9 mouse cellular contexts compared by ENCODE assay signal in genomic region chr19:4498062-4498933, GRCm38 (mm10). TPM values are rescaled to one million over a fixed set of nuclear protein-coding genes. Genes with fewer than 3 reads are reported as not detected.
DNase-seq lines count a peak whose midpoint lies in the region; ATAC-seq and TF ChIP-seq lines count a peak whose summit lies in the region.
"Had no signal": no experiment of that assay in that cellular context is flagged by ENCODE, and none has a peak within 500 bp of the region (broad histone marks: within the 10 kb centered on the region; RNA-seq: fewer than 3 reads in every experiment).

2010003K11Rik (minus strand) TSS chr19:4498583.

- H3K27ac ChIP-seq in heart, embryonic 12.5 days (ENCODE audit: poor library complexity, severe bottlenecking): no peak within 1 kb of the TSS
- no peak within 1 kb of the TSS for H3K27ac ChIP-seq in heart, adult 2 months
- no peak within 1 kb of the TSS for H3K27ac ChIP-seq in embryonic facial prominence, embryonic 14.5 days (replicated peaks; ENCODE audit: low read depth, low read length)
- peak within 1 kb of the TSS; percentile 34; the same call in 1 of the 2 replicates for H3K27ac ChIP-seq in liver, embryonic 13.5 days

- 0 out of 2 replicates have a peak within 1 kb of the TSS, but pooled peaks have one; percentile 14 for H3K4me2 ChIP-seq in heart, embryonic 12.5 days
- peak within 1 kb of the TSS; percentile 16 for H3K4me2 ChIP-seq in embryonic facial prominence, embryonic 14.5 days (ENCODE audit: low read depth, low read length)
- no peak within 1 kb of the TSS for H3K4me2 ChIP-seq in liver, embryonic 13.5 days

- no peak within 1 kb of the TSS for H3K4me3 ChIP-seq in heart, embryonic 12.5 days
- H3K4me3 ChIP-seq in heart, adult 2 months: no peak within 1 kb of the TSS
- H3K4me3 ChIP-seq in embryonic facial prominence, embryonic 14.5 days (ENCODE audit: low read depth, low read length): no peak within 1 kb of the TSS
- H3K4me3 ChIP-seq in liver, embryonic 13.5 days (replicated peaks): no peak within 1 kb of the TSS

- H3K9ac ChIP-seq in heart, embryonic 12.5 days: no peak within 1 kb of the TSS
- H3K9ac ChIP-seq in heart, adult 2 months (ENCODE audit: low read depth, low read length): no peak within 1 kb of the TSS
- no peak within 1 kb of the TSS for H3K9ac ChIP-seq in embryonic facial prominence, embryonic 14.5 days (ENCODE audit: low read depth, low read length)
- H3K9ac ChIP-seq in liver, embryonic 13.5 days: no peak within 1 kb of the TSS

- WGBS in heart, embryonic 12.5 days: 60% methylated on average over 16 of the region's 16 CpGs
- 55% methylated on average over 16 of the region's 16 CpGs for WGBS in heart, adult 2 months
- WGBS in embryonic facial prominence, embryonic 14.5 days: 62% methylated on average over 16 of the region's 16 CpGs
- 60% methylated on average over 16 of the region's 16 CpGs for WGBS in liver, embryonic 13.5 days (ENCODE audit: insufficient replicate concordance)

- DNase-seq in heart, adult 2 months: no peak
- peak; percentile 52 for DNase-seq in NIH3T3 (ENCODE audit: low read depth)
- DNase-seq in embryonic facial prominence, embryonic 14.5 days (ENCODE audit: low spot score): no peak
- DNase-seq in liver, embryonic 13.5 days: no peak
- DNase-seq in layer of hippocampus, adult 18-20 months (ENCODE audit: low spot score in 2 of 2): no peak
- DNase-seq in gastrocnemius, postnatal 10 days: no peak

- TF ChIP-seq EP300 in heart, adult 2 months (IDR thresholded peaks at IDR 0.05; ENCODE audit: insufficient read depth, low read depth, low read length): no peak

- TF ChIP-seq CTCF in heart, adult 2 months (IDR thresholded peaks at IDR 0.05): no peak

- peaks cover 13% of the 10 kb centered on the region for H3K4me1 ChIP-seq in heart, embryonic 12.5 days (replicated peaks)
- H3K4me1 ChIP-seq in heart, adult 2 months (ENCODE audit: control insufficient read depth, insufficient read depth, low read length): 0 out of 2 replicates have a peak, but pooled peaks cover 1% of the 10 kb centered on the region
- no peaks in the 10 kb centered on the region for H3K4me1 ChIP-seq in embryonic facial prominence, embryonic 14.5 days (ENCODE audit: control insufficient read depth, insufficient read depth, low read length)
- peaks cover 15% of the 10 kb centered on the region for H3K4me1 ChIP-seq in liver, embryonic 13.5 days (replicated peaks)

- no peaks in the 10 kb centered on the region for H3K9me3 ChIP-seq in heart, embryonic 12.5 days (replicated peaks)
- no peaks in the 10 kb centered on the region for H3K9me3 ChIP-seq in embryonic facial prominence, embryonic 14.5 days (ENCODE audit: control insufficient read depth, low read length)
- no peaks in the 10 kb centered on the region for H3K9me3 ChIP-seq in liver, embryonic 13.5 days (replicated peaks)

- no peak for ATAC-seq in heart, embryonic 12.5 days (ENCODE audit: insufficient number of reproducible peaks, low FRiP score)
- 0 out of 2 replicates have a peak, but pooled peaks have one; percentile 12 for ATAC-seq in embryonic facial prominence, embryonic 14.5 days (ENCODE audit: low read depth)
- no peak for ATAC-seq in liver, embryonic 13.5 days (ENCODE audit: low read depth)
- no peak for ATAC-seq in megakaryocyte, adult 5-6 weeks (ENCODE audit: poor library complexity, severe bottlenecking)

- no peaks in the 10 kb centered on the region for H3K27me3 ChIP-seq in heart, embryonic 12.5 days (replicated peaks)
- H3K27me3 ChIP-seq in heart, adult 2 months (ENCODE audit: control insufficient read depth, insufficient read depth, low read length): no peaks in the 10 kb centered on the region
- H3K27me3 ChIP-seq in embryonic facial prominence, embryonic 14.5 days (replicated peaks; ENCODE audit: control insufficient read depth, insufficient read depth, low read length): no peaks in the 10 kb centered on the region
- 0 out of 2 replicates have a peak, but pooled peaks cover 3% of the 10 kb centered on the region for H3K27me3 ChIP-seq in liver, embryonic 13.5 days

- intact Hi-C loops in heart, adult 2 months (cut with DNase I): loop anchor here (5.0 kb wide), 2 partner anchors 79 to 129 kb away; partner anchors contain the start of gene Rce1

- no peaks in the 10 kb centered on the region for H3K79me2 ChIP-seq in heart, adult 2 months (replicated peaks; ENCODE audit: control insufficient read depth, insufficient read depth, low read length)

- TF ChIP-seq POLR2A in heart, adult 2 months (IDR thresholded peaks at IDR 0.05; ENCODE audit: insufficient read depth, low read depth, low read length): no peak

- no peaks in the 10 kb centered on the region for H3K36me3 ChIP-seq in heart, embryonic 12.5 days
- H3K36me3 ChIP-seq in heart, adult 2 months (ENCODE audit: control insufficient read depth, insufficient read depth, low read length): no peaks in the 10 kb centered on the region
- H3K36me3 ChIP-seq in embryonic facial prominence, embryonic 14.5 days (ENCODE audit: control insufficient read depth, insufficient read depth, low read length): no peaks in the 10 kb centered on the region
- no peaks in the 10 kb centered on the region for H3K36me3 ChIP-seq in liver, embryonic 13.5 days

RNA-seq across cellular contexts. Expression of gene 2010003K11Rik, which starts in this region (rescaled TPM):
- not detected in 2 replicates for polyA plus RNA-seq in heart, embryonic 12.5 days (2016; fragmentation: Nextera tagmentation; extraction: Ambion mirVana)
- total RNA-seq in heart, adult 2 months (2021): not detected
- 0.29 and 0.70 TPM in 2 replicates for polyA plus RNA-seq in heart, adult 2 months (2012; rRNA removed)
- polyA plus RNA-seq in embryonic facial prominence, embryonic 14.5 days (2014; fragmentation: Nextera tagmentation; extraction: Ambion mirVana): not detected in 2 replicates
- polyA plus RNA-seq in liver, embryonic 13.5 days (2015; fragmentation: Nextera tagmentation; extraction: Ambion mirVana): not detected in 2 replicates
- total RNA-seq in layer of hippocampus, adult 18-20 months (2021): not detected
- not detected in 2 replicates for total RNA-seq in megakaryocyte, adult 5-6 weeks (2015)
- total RNA-seq in megakaryocyte, adult 5-6 weeks (2017): not detected in 2 replicates
- total RNA-seq in gastrocnemius, postnatal 10 days (2021): not detected
- total RNA-seq: left cerebral cortex, postnatal 14 days had no signal

Comparison
In these comparisons a context has a peak if more than half of its experiments do, and no peak if none do; other contexts are left out.
1. Peak in ATAC-seq and H3K4me2 ChIP-seq in embryonic facial prominence, embryonic 14.5 days; RNA of the gene not detected or under 1 TPM.